19 mouse cellular contexts compared by ENCODE assay signal in the genomic region with DNA sequence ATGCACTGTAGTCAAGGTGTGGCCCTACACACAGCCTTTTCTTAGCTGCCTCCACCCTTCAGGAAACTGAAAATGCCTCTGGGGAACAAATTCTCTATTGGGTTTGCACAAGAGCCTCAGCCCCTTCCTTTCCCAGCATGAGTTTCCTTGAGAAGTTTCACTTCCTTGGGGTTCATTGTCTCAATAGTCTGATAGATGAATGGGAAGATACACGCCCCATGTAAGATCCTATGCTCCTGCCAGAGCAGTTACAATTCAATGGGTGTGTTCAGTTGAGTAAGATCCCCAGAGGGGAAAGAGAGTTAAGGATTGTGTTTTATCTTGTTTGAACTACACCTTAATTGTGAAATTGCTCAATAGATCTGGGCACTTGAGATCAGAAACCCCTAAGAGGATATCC.
DNase-seq lines count a peak whose midpoint lies in the region; ATAC-seq and TF ChIP-seq lines count a peak whose summit lies in the region.
"Had no signal": no experiment of that assay in that cellular context is flagged by ENCODE, and none has a peak within 500 bp of the region (broad histone marks: within the 10 kb centered on the region; RNA-seq: fewer than 3 reads in every experiment).

No protein-coding gene starts in this region.

- no peak overlapping the region for H3K9ac ChIP-seq in stomach, embryonic 15.5 days
- no peak overlapping the region for H3K9ac ChIP-seq in stomach, postnatal 0 days (ENCODE audit: low read length)
- H3K9ac ChIP-seq: embryonic facial prominence, embryonic 12.5 days; liver, embryonic 14.5 days; neural tube, embryonic 15.5 days had no signal

- TF ChIP-seq CTCF in stomach, postnatal 0 days (IDR thresholded peaks at IDR 0.05; ENCODE audit: low read depth) = no peak

- 62% methylated on average over 1 of the region's 1 CpGs for WGBS in stomach, embryonic 15.5 days
- whole genome bisulfite sequencing in stomach, postnatal 0 days = 48% methylated on average over 1 of the region's 1 CpGs

- DNase-seq in kidney, adult 9 months = peak; percentile 20
- no peak for DNase-seq in kidney, postnatal 25 days
- no peak for DNase-seq in stomach, postnatal 0 days (ENCODE audit: low spot score)
- DNase-seq in fat pad, adult 2 months (ENCODE audit: extremely low read depth, low read depth, low spot score) = peak; percentile 97
- DNase-seq in left cerebral cortex, adult 11 months (ENCODE audit: low spot score) = no peak
- DNase-seq in testis, postnatal 10 days (ENCODE audit: low spot score) = no peak
- DNase-seq: cerebellum, adult 11 months; cerebellum, postnatal 25 days; gastrocnemius, postnatal 25 days; heart, postnatal 10 days; kidney, postnatal 10 days; retina, postnatal 1 day; thymus, postnatal 36 days had no signal

- H3K4me1 ChIP-seq in stomach, embryonic 15.5 days = no peaks in the 10 kb centered on the region
- no peaks in the 10 kb centered on the region for H3K4me1 ChIP-seq in stomach, postnatal 0 days (replicated peaks; ENCODE audit: control insufficient read depth, insufficient read depth)
- H3K4me1 ChIP-seq: embryonic facial prominence, embryonic 12.5 days; megakaryocyte, embryonic 14.5 days; neural tube, embryonic 15.5 days had no signal

- H3K9me3 ChIP-seq in stomach, embryonic 15.5 days = no peaks in the 10 kb centered on the region
- no peaks in the 10 kb centered on the region for H3K9me3 ChIP-seq in stomach, postnatal 0 days (ENCODE audit: control insufficient read depth, low read length)
- H3K9me3 ChIP-seq: embryonic facial prominence, embryonic 12.5 days; megakaryocyte, embryonic 14.5 days; neural tube, embryonic 15.5 days had no signal

- peak; percentile 18; the same call in 1 of the 2 replicates for ATAC-seq in stomach, embryonic 15.5 days (ENCODE audit: insufficient read depth, low FRiP score, low read depth)
- no peak for ATAC-seq in stomach, postnatal 0 days (ENCODE audit: low FRiP score, low TSS enrichment)
- ATAC-seq: CD4-positive, CD25-positive, alpha-beta regulatory T cell, adult 4 months had no signal

- TF ChIP-seq EP300 in stomach, postnatal 0 days (optimal IDR thresholded peaks at IDR 0.05) = no peak

- no peaks in the 10 kb centered on the region for H3K36me3 ChIP-seq in stomach, embryonic 15.5 days
- no peaks in the 10 kb centered on the region for H3K36me3 ChIP-seq in stomach, postnatal 0 days (ENCODE audit: control insufficient read depth, insufficient read depth, low read length)
- H3K36me3 ChIP-seq: embryonic facial prominence, embryonic 12.5 days; neural tube, embryonic 15.5 days had no signal

- H3K4me2 ChIP-seq in stomach, embryonic 15.5 days = no peak overlapping the region
- no peak overlapping the region for H3K4me2 ChIP-seq in stomach, postnatal 0 days (replicated peaks; ENCODE audit: low read depth)
- H3K4me2 ChIP-seq: embryonic facial prominence, embryonic 12.5 days; neural tube, embryonic 15.5 days had no signal

- no peaks in the 10 kb centered on the region for H3K27me3 ChIP-seq in stomach, embryonic 15.5 days (replicated peaks)
- no peaks in the 10 kb centered on the region for H3K27me3 ChIP-seq in stomach, postnatal 0 days (ENCODE audit: control insufficient read depth, insufficient read depth, low read length)
- H3K27me3 ChIP-seq: embryonic facial prominence, embryonic 12.5 days; megakaryocyte, embryonic 14.5 days; neural tube, embryonic 15.5 days had no signal

- H3K4me3 ChIP-seq in stomach, embryonic 15.5 days (replicated peaks) = no peak overlapping the region
- H3K4me3 ChIP-seq in stomach, postnatal 0 days (ENCODE audit: low read depth, low read length) = no peak overlapping the region
- H3K4me3 ChIP-seq: embryonic facial prominence, embryonic 12.5 days; megakaryocyte, embryonic 14.5 days; neural tube, embryonic 15.5 days had no signal

- H3K27ac ChIP-seq in stomach, embryonic 15.5 days = no peak overlapping the region
- H3K27ac ChIP-seq in stomach, postnatal 0 days (replicated peaks) = no peak overlapping the region
- H3K27ac ChIP-seq: embryonic facial prominence, embryonic 12.5 days; liver, embryonic 14.5 days; neural tube, embryonic 15.5 days had no signal

Comparison
In these comparisons a context has a peak if more than half of its experiments do, and no peak if none do; other contexts are left out.
1. DNase-seq: peak in kidney, adult 9 months (single experiment) and fat pad, adult 2 months (single experiment); none in kidney, postnatal 25 days (0 of 2), stomach, postnatal 0 days (single experiment), left cerebral cortex, adult 11 months (single experiment) and testis, postnatal 10 days (single experiment).